Mouse (Mus musculus): ENCODE data around the gene Hoxd9. TPM values are rescaled to one million over a fixed set of nuclear protein-coding genes. Genes with fewer than 3 reads are reported as not detected.

The Hoxd9 gene
- polyA plus RNA-seq, 1 experiment from 2014 or later, result 3.9 TPM

GRCm38 (mm10) chr2:74679596-74679971, 17.9 kb upstream of the Hoxd9 start:
- Histone ChIP-seq H3K36me3 (ENCODE audit: control insufficient read depth, insufficient read depth, low read length) (no peaks in the 10 kb centered on the region), H3K27ac (ENCODE audit: low read depth) (peak overlapping the region; percentile 19; the same call in 1 of the 2 replicates), H3K4me2 (ENCODE audit: low read length) (peak overlapping the region; percentile 18; the same call in 1 of the 2 replicates), H3K27me3 (replicated peaks; ENCODE audit: control insufficient read depth, insufficient read depth, low read length) (peaks cover 100% of the 10 kb centered on the region), H3K9ac (ENCODE audit: low read length) (no peak overlapping the region), H3K4me3 (ENCODE audit: low read depth, low read length) (peak overlapping the region; percentile 27), H3K4me1 (replicated peaks; ENCODE audit: control insufficient read depth, insufficient read depth, low read length) (no peaks in the 10 kb centered on the region; the same call in 1 of the 2 replicates), H3K9me3 (ENCODE audit: control insufficient read depth, low read length) (no peaks in the 10 kb centered on the region)
- peak; percentile 75 for DNase-seq (ENCODE audit: low spot score)
- WGBS, result 1% methylated on average over 26 of the region's 26 CpGs
- no peak for ATAC-seq (replicated peaks; ENCODE audit: low FRiP score, low TSS enrichment, low read depth)

DNA sequence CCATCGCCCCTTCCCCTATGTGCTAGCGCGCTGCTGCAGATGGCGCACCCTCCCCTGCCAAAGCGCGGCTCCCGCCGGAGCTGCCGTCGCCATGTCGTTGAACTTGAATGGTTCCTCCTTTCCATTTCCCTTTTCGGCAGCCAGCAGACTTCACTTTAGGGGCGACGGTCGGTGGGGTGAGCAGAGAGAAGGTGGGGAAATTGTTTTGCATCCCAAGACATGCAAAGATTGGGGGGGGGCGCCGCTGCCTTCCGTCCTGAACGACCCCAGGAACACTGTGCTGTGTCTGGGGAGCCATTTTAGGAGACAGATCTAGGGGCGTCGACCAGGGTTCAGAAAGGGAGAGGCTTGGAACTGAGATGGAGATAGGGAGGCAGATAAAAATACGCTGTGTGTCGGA, 17.5 kb upstream of the Hoxd9 start:
- peaks cover 100% of the 10 kb centered on the region for H3K27me3 ChIP-seq (replicated peaks; ENCODE audit: control insufficient read depth, insufficient read depth, low read length)
- no peak overlapping the region for H3K9ac ChIP-seq (ENCODE audit: low read length)
- ATAC-seq (replicated peaks; ENCODE audit: low FRiP score, low TSS enrichment, low read depth) (no peak), DNase-seq (ENCODE audit: low spot score) (no peak)
- peak overlapping the region; percentile 19; the same call in 1 of the 2 replicates for H3K27ac ChIP-seq (ENCODE audit: low read depth)
- H3K36me3 ChIP-seq (ENCODE audit: control insufficient read depth, insufficient read depth, low read length), result no peaks in the 10 kb centered on the region
- H3K9me3 ChIP-seq (ENCODE audit: control insufficient read depth, low read length), result no peaks in the 10 kb centered on the region
- H3K4me3 ChIP-seq (ENCODE audit: low read depth, low read length), result peak overlapping the region; percentile 27
- under 1% methylated on average over 23 of the region's 23 CpGs for WGBS
- no peaks in the 10 kb centered on the region; the same call in 1 of the 2 replicates for H3K4me1 ChIP-seq (replicated peaks; ENCODE audit: control insufficient read depth, insufficient read depth, low read length)
- peak overlapping the region; percentile 18; the same call in 1 of the 2 replicates for H3K4me2 ChIP-seq (ENCODE audit: low read length)

DNA sequence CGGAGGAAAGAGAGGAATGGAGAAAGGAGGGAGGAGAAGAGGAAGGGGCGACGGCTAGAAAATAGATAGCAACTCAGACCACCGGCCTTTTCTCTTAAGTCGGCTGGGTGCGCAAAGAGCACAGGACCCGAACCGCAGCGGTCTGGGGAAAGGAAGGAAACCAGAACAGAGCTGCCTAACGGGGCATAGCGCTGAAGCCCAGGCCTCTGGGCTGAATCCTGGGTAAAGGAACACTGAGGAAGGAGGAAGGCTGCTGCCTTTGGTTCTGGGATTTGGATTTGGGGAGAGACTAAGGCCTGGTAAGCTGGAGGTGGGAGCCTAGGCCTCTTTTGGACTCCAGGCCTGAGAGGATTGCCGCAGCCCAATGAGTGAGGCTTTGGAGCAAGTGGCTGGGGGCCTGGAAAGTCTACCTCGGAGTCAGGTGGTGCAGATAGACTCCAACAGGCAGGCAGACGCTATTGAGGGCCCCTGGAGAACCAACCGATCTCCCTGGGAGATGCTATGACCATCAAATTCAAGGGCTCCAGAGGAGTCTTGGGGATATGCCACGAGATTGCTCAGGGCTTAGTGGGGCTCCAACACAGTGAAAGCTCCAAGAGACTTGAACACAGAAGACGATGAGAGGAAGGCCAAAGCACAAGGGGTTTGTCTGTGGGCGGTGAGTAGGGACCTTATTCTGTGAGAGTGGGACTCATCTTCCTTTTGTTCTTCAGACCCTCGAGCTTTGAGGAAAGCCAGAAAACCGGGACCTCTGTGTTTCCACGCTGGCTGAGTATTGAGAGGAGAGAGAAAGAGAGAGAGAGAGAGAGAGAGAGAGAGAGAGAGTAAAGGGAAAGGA, 16.7 kb upstream of the Hoxd9 start:
- DNase-seq (ENCODE audit: low spot score), result peak; percentile 66
- H3K36me3 ChIP-seq (ENCODE audit: control insufficient read depth, insufficient read depth, low read length), result no peaks in the 10 kb centered on the region
- peak overlapping the region; percentile 28 for H3K4me2 ChIP-seq (ENCODE audit: low read length)
- 0 out of 2 replicates have a peak overlapping the region, but pooled peaks have one; percentile 30 for H3K4me3 ChIP-seq (ENCODE audit: low read depth, low read length)
- 3% methylated on average over 21 of the region's 21 CpGs for WGBS
- no peak overlapping the region for H3K27ac ChIP-seq (ENCODE audit: low read depth)
- no peaks in the 10 kb centered on the region for H3K9me3 ChIP-seq (ENCODE audit: control insufficient read depth, low read length)
- peaks cover 100% of the 10 kb centered on the region for H3K27me3 ChIP-seq (replicated peaks; ENCODE audit: control insufficient read depth, insufficient read depth, low read length)
- H3K4me1 ChIP-seq (replicated peaks; ENCODE audit: control insufficient read depth, insufficient read depth, low read length), result no peaks in the 10 kb centered on the region; the same call in 1 of the 2 replicates
- 0 out of 2 replicates have a peak overlapping the region, but pooled peaks have one; percentile 16 for H3K9ac ChIP-seq (ENCODE audit: low read length)
- ATAC-seq (replicated peaks; ENCODE audit: low FRiP score, low TSS enrichment, low read depth), result no peak

DNA sequence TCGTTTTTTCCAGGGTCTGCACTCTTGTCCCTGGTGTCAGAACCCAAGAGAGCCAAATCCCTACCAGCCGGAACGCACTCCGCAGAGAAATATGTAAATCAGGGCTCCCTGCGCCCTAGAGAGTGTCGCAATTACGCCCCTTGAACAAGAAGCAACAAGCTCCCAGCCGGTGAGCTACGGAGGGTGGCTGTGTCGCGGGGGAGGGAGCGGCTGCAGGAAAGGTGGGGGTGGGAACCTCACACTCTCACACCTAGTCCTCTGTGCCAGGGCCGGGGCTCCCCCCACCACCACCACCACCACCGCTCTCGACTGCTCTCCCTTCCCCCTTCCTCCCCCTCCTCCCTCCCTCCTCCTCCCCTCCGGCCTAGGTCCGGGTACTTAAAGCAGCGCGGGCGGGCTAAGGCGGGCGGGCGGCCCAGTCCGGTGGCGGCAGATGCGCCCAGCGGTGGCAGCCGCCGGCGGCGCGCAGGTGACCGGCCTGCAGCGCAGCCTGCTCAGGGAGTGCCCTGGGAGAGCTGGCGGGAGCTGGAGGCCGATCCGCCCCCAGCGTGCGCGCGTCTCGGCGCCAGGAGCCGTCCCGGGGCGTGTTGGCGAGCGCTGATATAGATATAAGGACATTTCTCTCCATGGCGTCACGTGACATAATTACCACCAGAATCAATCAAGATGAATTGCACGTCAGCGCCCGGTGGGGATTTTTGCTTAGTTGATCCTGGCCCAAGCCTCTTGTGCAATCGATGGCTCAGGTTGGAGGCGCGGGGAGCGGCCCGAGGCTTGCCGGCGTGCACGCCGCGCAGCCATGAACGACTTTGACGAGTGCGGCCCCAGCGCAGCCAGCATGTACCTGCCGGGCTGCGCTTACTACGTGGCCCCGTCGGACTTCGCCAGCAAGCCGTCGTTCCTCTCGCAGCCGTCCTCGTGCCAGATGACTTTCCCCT, 15.7 kb upstream of the Hoxd9 start:
- WGBS, result under 1% methylated on average over 78 of the region's 78 CpGs
- Histone ChIP-seq H3K27ac (ENCODE audit: low read depth) (no peak overlapping the region), H3K4me3 (ENCODE audit: low read depth, low read length) (peak overlapping the region; percentile 30), H3K4me2 (ENCODE audit: low read length) (peak overlapping the region; percentile 28), H3K4me1 (replicated peaks; ENCODE audit: control insufficient read depth, insufficient read depth, low read length) (no peaks in the 10 kb centered on the region; the same call in 1 of the 2 replicates), H3K9ac (ENCODE audit: low read length) (peak overlapping the region; percentile 42), H3K27me3 (replicated peaks; ENCODE audit: control insufficient read depth, insufficient read depth, low read length) (peaks cover 100% of the 10 kb centered on the region), H3K36me3 (ENCODE audit: control insufficient read depth, insufficient read depth, low read length) (no peaks in the 10 kb centered on the region), H3K9me3 (ENCODE audit: control insufficient read depth, low read length) (no peaks in the 10 kb centered on the region)
- DNase-seq (ENCODE audit: low spot score), result peak; percentile 77
- peak; percentile 51; the same call in 1 of the 2 replicates for ATAC-seq (replicated peaks; ENCODE audit: low FRiP score, low TSS enrichment, low read depth)

DNA sequence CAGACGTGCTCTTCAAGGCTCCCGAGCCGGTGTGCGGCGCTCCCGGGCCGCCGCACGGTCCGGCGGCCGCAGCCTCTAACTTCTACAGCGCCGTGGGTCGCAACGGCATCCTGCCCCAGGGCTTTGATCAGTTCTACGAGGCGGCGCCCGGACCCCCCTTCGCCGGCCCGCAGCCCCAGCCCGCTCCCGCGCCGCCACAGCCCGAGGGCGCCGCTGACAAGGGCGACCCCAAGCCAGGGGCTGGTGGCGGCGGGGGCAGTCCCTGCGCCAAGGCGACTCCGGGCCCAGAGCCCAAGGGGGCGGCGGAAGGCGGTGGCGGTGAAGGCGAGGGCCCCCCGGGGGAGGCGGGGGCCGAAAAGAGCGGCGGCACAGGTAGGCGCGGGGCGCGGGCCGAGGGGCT, 14.7 kb upstream of the Hoxd9 start:
- no peaks in the 10 kb centered on the region for H3K36me3 ChIP-seq (ENCODE audit: control insufficient read depth, insufficient read depth, low read length)
- H3K27me3 ChIP-seq (replicated peaks; ENCODE audit: control insufficient read depth, insufficient read depth, low read length), result peaks cover 100% of the 10 kb centered on the region
- peak overlapping the region; percentile 28 for H3K4me2 ChIP-seq (ENCODE audit: low read length)
- peak overlapping the region; percentile 54 for H3K27ac ChIP-seq (ENCODE audit: low read depth)
- H3K9ac ChIP-seq (ENCODE audit: low read length), result peak overlapping the region; percentile 42
- H3K9me3 ChIP-seq (ENCODE audit: control insufficient read depth, low read length), result no peaks in the 10 kb centered on the region
- 1% methylated on average over 37 of the region's 51 CpGs for WGBS
- ATAC-seq (replicated peaks; ENCODE audit: low FRiP score, low TSS enrichment, low read depth) (no peak), DNase-seq (ENCODE audit: low spot score) (peak; percentile 52)
- H3K4me3 ChIP-seq (ENCODE audit: low read depth, low read length), result peak overlapping the region; percentile 30
- no peaks in the 10 kb centered on the region; the same call in 1 of the 2 replicates for H3K4me1 ChIP-seq (replicated peaks; ENCODE audit: control insufficient read depth, insufficient read depth, low read length)

- H3K4me1 ChIP-seq (replicated peaks; ENCODE audit: control insufficient read depth, insufficient read depth, low read length), result no peaks in the 10 kb centered on the region; the same call in 1 of the 2 replicates
- H3K27ac ChIP-seq (ENCODE audit: low read depth), result 0 out of 2 replicates have a peak overlapping the region, but pooled peaks have one; percentile 33
- peak overlapping the region; percentile 12; the same call in 1 of the 2 replicates for H3K9ac ChIP-seq (ENCODE audit: low read length)
- H3K9me3 ChIP-seq (ENCODE audit: control insufficient read depth, low read length), result no peaks in the 10 kb centered on the region
- ATAC-seq (replicated peaks; ENCODE audit: low FRiP score, low TSS enrichment, low read depth) (no peak), DNase-seq (ENCODE audit: low spot score) (peak; percentile 68)
- WGBS, result 2% methylated on average over 18 of the region's 18 CpGs
- no peak overlapping the region for H3K4me2 ChIP-seq (ENCODE audit: low read length)
- peak overlapping the region; percentile 30 for H3K4me3 ChIP-seq (ENCODE audit: low read depth, low read length)
- peaks cover 100% of the 10 kb centered on the region for H3K27me3 ChIP-seq (replicated peaks; ENCODE audit: control insufficient read depth, insufficient read depth, low read length)
- H3K36me3 ChIP-seq (ENCODE audit: control insufficient read depth, insufficient read depth, low read length), result no peaks in the 10 kb centered on the region
Observed at GRCm38 (mm10) chr2:74683471-74683951, 14.0 kb upstream of the Hoxd9 start.

DNA sequence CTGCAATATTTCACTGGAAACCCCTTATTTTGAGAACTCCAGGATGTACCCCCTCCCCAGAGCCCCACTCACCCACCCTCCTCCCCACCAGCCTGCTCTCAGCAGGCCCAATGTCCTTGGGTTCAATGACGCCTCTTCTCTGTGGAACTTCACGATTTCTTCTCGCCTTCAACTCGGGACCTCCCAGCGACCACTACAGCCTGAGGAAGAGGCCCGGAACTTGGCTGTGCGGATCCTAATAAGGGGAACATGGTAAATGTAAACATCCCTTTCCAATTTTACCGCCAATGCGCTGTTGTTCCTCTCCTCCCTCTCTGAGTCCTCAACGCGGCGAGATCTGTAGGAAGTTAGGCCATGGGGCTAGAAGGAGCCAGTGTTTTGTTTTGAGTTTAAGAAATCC, 13.4 kb upstream of the Hoxd9 start:
- Histone ChIP-seq H3K4me3 (ENCODE audit: low read depth, low read length) (peak overlapping the region; percentile 30), H3K4me1 (replicated peaks; ENCODE audit: control insufficient read depth, insufficient read depth, low read length) (no peaks in the 10 kb centered on the region; the same call in 1 of the 2 replicates), H3K9ac (ENCODE audit: low read length) (peak overlapping the region; percentile 27), H3K9me3 (ENCODE audit: control insufficient read depth, low read length) (no peaks in the 10 kb centered on the region), H3K27ac (ENCODE audit: low read depth) (0 out of 2 replicates have a peak overlapping the region, but pooled peaks have one; percentile 33), H3K27me3 (replicated peaks; ENCODE audit: control insufficient read depth, insufficient read depth, low read length) (peaks cover 100% of the 10 kb centered on the region), H3K36me3 (ENCODE audit: control insufficient read depth, insufficient read depth, low read length) (no peaks in the 10 kb centered on the region), H3K4me2 (ENCODE audit: low read length) (0 out of 2 replicates have a peak overlapping the region, but pooled peaks have one; percentile 9)
- WGBS, result 4% methylated on average over 12 of the region's 12 CpGs
- DNase-seq (ENCODE audit: low spot score), result peak; percentile 62
- ATAC-seq (replicated peaks; ENCODE audit: low FRiP score, low TSS enrichment, low read depth), result no peak
